Mouse (Mus musculus): ENCODE data around the gene Eif4ebp2. TPM values are rescaled to one million over a fixed set of nuclear protein-coding genes. Genes with fewer than 3 reads are reported as not detected.
A peak's percentile ranks its signal among the peaks of the same experiment; 100 is the strongest.

Gene Eif4ebp2
- polyA plus RNA-seq (2015; fragmentation: Nextera tagmentation; extraction: Ambion mirVana), result 89.3 and 94.1 TPM in 2 replicates

DNA sequence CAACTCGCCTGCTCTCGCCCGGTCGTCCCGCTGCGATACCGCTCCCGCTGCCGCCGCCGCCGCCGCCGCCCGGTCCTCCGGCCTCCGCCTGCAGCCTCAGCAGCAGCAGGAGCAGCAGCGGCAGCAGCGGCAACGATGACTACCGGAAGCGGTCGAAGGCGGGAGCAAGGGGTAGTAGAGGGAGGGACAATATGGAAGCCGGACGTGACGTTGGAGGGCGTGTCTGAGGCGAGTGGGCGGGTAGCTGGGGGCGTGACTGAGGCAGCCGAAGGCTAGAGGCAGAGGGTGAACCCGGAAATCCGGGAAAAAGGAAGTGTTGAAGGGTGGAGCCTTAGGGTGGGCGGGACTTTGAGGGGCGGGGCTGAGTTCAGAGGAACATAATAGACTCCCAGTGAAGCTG is at the start of gene Eif4ebp2:
Eif4ebp2 (minus strand) TSS at position 17 of the 400 bp plus-strand sequence.
- Histone ChIP-seq H3K27ac (replicated peaks) (peak within 1 kb of the TSS; percentile 74), H3K36me3 (no peaks in the 10 kb centered on the region)
- WGBS, result under 1% methylated on average over 36 of the region's 36 CpGs

GRCm38 (mm10) chr10:61500756-61501155 is 48.3 kb upstream of the Eif4ebp2 start:
- no peaks in the 10 kb centered on the region for H3K36me3 ChIP-seq
- ATAC-seq (replicated peaks), result no peak
- WGBS, result 47% methylated on average over 7 of the region's 7 CpGs

More for the DNA sequence above, at the start of gene Eif4ebp2:
- H3K4me1 ChIP-seq, result peaks cover 41% of the 10 kb centered on the region
- H3K9me3 ChIP-seq, result no peaks in the 10 kb centered on the region
- peak within 1 kb of the TSS; percentile 88 for H3K9ac ChIP-seq (replicated peaks)
- H3K27me3 ChIP-seq, result no peaks in the 10 kb centered on the region
- H3K4me3 ChIP-seq, result peak within 1 kb of the TSS; percentile 87
- H3K4me2 ChIP-seq (replicated peaks), result peak within 1 kb of the TSS; percentile 73
- ATAC-seq (replicated peaks), result peak; percentile 98

DNA sequence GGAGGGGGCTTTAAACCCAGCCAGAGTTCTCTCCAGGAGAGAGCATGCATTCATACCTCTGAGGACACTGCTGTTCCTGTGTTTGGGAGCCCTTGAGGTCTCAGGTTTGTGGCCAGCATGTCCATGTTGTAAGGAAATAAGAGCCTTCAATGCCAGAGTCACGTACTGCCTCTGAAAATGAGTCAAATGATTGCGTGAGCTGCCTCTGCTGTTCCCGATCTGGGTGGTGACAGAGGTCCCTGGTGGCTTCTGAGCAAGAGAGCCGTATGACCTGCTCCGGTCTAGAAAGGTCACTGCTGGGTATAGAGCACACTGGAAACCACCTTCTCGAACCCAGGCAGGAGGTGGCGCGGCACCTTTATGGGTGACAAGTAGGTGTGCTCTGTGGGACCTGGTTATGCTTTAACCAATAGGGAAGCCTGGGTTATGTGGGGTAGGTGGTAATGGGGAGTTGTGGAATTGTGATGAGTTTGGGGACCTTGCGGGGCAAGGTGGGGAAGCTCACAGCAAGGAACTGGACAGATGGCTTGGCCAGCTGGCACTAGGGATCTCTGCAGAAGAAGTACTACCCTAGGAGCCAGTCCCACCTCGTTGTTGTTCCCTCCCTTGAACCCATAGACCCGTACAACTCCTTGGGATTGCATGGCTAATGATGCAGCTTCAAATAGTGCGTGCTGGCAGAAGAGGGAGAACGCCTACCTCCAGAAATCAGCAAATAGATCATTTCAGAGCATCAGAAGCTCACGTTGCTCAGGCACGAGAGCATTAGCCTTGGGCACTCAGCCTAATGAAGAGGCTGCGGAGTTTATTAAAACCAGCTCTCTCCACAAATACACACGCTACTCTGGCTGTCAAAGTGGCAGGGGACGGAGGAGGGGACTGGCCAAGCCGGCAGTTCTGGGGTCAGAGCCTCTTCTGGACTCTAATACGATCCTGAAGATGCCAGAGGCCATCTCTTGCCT is 47.3 kb upstream of the Eif4ebp2 start:
- Histone ChIP-seq H3K36me3 (no peaks in the 10 kb centered on the region), H3K4me1 (peaks cover 13% of the 10 kb centered on the region), H3K9me3 (no peaks in the 10 kb centered on the region), H3K27me3 (no peaks in the 10 kb centered on the region), H3K27ac (replicated peaks) (no peak overlapping the region), H3K9ac (replicated peaks) (no peak overlapping the region), H3K4me2 (replicated peaks) (no peak overlapping the region), H3K4me3 (no peak overlapping the region)
- no peak for ATAC-seq (replicated peaks)
- WGBS, result 85% methylated on average over 20 of the region's 20 CpGs

More at GRCm38 (mm10) chr10:61500756-61501155, 48.3 kb upstream of the Eif4ebp2 start:
- Histone ChIP-seq H3K9ac (replicated peaks) (no peak overlapping the region), H3K4me3 (no peak overlapping the region), H3K27me3 (no peaks in the 10 kb centered on the region), H3K4me1 (peaks cover 7% of the 10 kb centered on the region), H3K27ac (replicated peaks) (no peak overlapping the region), H3K4me2 (replicated peaks) (no peak overlapping the region), H3K9me3 (no peaks in the 10 kb centered on the region)

DNA sequence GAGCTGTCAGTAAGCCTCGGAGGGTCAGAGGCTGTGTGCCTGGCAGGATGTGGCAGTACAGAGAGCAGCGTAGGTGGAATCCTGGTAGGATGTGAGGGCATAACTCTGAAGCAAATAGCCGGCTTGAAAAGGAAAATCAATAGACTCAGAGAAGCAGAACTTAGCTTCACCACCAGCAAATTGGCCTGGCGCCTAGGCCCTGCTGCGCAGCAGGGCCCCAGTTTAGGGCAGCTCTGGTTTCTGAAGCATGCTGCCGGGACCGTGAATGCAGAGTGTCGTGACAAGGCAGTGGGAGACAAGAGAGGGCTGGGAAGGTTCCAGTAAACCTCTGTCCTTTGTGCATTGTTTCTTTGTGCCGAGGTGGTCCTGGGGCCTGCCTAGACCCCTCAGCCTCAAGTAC is 43.8 kb upstream of the Eif4ebp2 start:
- 27% methylated on average over 9 of the region's 9 CpGs for WGBS
- Histone ChIP-seq H3K9ac (replicated peaks) (no peak overlapping the region), H3K4me2 (replicated peaks) (no peak overlapping the region), H3K36me3 (no peaks in the 10 kb centered on the region), H3K27ac (replicated peaks) (no peak overlapping the region), H3K27me3 (no peaks in the 10 kb centered on the region), H3K4me3 (no peak overlapping the region), H3K4me1 (peaks cover 13% of the 10 kb centered on the region), H3K9me3 (no peaks in the 10 kb centered on the region)
- ATAC-seq (replicated peaks), result no peak

DNA sequence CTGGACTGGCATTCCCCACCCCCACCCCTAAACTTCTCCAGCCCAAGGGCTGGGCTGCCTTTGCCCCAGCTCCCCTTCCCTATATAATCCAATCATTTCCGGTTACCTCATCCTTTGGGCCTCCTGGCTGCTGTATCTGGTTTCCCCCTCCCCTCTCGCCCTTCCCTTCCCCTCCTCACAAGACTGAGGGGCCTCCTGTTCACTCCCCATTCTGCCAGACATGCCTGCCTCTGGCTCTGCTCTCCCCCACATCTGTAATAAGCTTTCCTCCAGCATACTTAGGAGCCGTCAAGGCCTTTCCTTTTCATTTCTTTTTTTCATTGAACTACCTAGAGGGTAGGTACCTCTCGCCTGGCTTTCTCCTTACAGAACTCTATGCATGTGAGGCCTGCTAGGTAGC is 43.0 kb upstream of the Eif4ebp2 start:
- Histone ChIP-seq H3K36me3 (no peaks in the 10 kb centered on the region), H3K9me3 (no peaks in the 10 kb centered on the region), H3K4me1 (peaks cover 13% of the 10 kb centered on the region), H3K4me2 (replicated peaks) (no peak overlapping the region), H3K9ac (replicated peaks) (no peak overlapping the region), H3K27ac (replicated peaks) (no peak overlapping the region), H3K27me3 (no peaks in the 10 kb centered on the region), H3K4me3 (no peak overlapping the region)
- WGBS, result 38% methylated on average over 4 of the region's 4 CpGs
- no peak for ATAC-seq (replicated peaks)

- no peak overlapping the region for H3K27ac ChIP-seq (replicated peaks)
- no peak overlapping the region for H3K4me2 ChIP-seq (replicated peaks)
- H3K27me3 ChIP-seq, result no peaks in the 10 kb centered on the region
- ATAC-seq (replicated peaks), result peak; percentile 39
- peaks cover 13% of the 10 kb centered on the region for H3K4me1 ChIP-seq
- no peak overlapping the region for H3K9ac ChIP-seq (replicated peaks)
- no peak overlapping the region for H3K4me3 ChIP-seq
- H3K36me3 ChIP-seq, result no peaks in the 10 kb centered on the region
- WGBS, result 7% methylated on average over 11 of the region's 11 CpGs
- no peaks in the 10 kb centered on the region for H3K9me3 ChIP-seq
Observed at GRCm38 (mm10) chr10:61492040-61492439, 39.6 kb upstream of the Eif4ebp2 start.

- WGBS, result 56% methylated on average over 8 of the region's 8 CpGs
- ATAC-seq (replicated peaks), result no peak; the same call in 1 of the 2 replicates
- no peaks in the 10 kb centered on the region for H3K36me3 ChIP-seq
Observed at GRCm38 (mm10) chr10:61491573-61491972, 39.1 kb upstream of the Eif4ebp2 start.

GRCm38 (mm10) chr10:61488522-61489110 is 36.2 kb upstream of the Eif4ebp2 start:
- no peaks in the 10 kb centered on the region for H3K27me3 ChIP-seq
- no peak overlapping the region for H3K27ac ChIP-seq (replicated peaks)
- ATAC-seq (replicated peaks), result no peak
- H3K4me3 ChIP-seq, result no peak overlapping the region
- no peak overlapping the region for H3K4me2 ChIP-seq (replicated peaks)
- H3K36me3 ChIP-seq, result no peaks in the 10 kb centered on the region
- H3K9ac ChIP-seq (replicated peaks), result no peak overlapping the region
- 84% methylated on average over 6 of the region's 6 CpGs for WGBS
- H3K4me1 ChIP-seq, result no peaks in the 10 kb centered on the region
- no peaks in the 10 kb centered on the region for H3K9me3 ChIP-seq

More at GRCm38 (mm10) chr10:61491573-61491972, 39.1 kb upstream of the Eif4ebp2 start:
- H3K4me3 ChIP-seq, result no peak overlapping the region
- H3K9ac ChIP-seq (replicated peaks), result no peak overlapping the region
- H3K4me2 ChIP-seq (replicated peaks), result no peak overlapping the region
- no peaks in the 10 kb centered on the region for H3K9me3 ChIP-seq
- no peaks in the 10 kb centered on the region for H3K27me3 ChIP-seq
- H3K27ac ChIP-seq (replicated peaks), result no peak overlapping the region
- H3K4me1 ChIP-seq, result peaks cover 13% of the 10 kb centered on the region

DNA sequence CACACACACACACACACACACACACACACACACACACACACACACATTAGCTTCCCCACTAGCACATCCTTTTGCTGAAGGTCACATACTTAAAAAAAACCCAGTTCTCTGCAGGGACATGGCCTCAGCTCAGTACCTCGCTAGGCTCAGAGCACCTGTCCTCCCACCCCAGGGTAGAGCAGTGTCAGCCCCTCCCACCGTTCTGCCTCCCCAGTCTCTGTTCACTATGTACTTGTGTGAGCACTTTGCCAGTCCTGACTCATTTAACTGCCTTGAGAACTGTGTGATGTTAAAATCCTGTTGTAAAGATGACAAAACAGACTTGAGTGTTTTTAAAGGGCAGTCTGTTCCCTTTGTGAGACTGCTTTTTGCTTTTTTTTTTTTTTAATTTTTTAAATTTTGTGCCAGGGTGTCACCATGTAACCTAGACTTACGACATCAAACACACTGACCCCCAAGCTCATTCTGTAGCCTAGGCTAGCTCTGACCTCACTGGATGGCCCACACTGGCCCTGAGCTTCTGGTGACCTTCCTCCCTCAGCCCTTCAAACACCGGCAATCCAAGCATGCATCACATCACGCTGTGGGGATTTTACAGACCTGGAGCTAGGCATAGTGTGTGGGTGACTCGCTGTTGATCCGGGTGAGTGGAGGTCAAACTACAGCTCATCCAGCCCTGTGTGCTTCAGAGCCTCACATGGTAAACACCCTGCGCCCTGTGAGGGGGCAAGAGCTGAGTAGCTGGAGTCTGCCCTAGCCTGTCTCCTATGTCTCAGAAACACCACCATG is 34.3 kb upstream of the Eif4ebp2 start:
- H3K9me3 ChIP-seq, result no peaks in the 10 kb centered on the region
- WGBS, result 87% methylated on average over 8 of the region's 8 CpGs
- H3K36me3 ChIP-seq, result no peaks in the 10 kb centered on the region
- H3K4me1 ChIP-seq, result no peaks in the 10 kb centered on the region
- no peak for ATAC-seq (replicated peaks)
- H3K4me3 ChIP-seq, result no peak overlapping the region
- no peak overlapping the region for H3K27ac ChIP-seq (replicated peaks)
- H3K4me2 ChIP-seq (replicated peaks), result no peak overlapping the region
- H3K27me3 ChIP-seq, result no peaks in the 10 kb centered on the region
- H3K9ac ChIP-seq (replicated peaks), result no peak overlapping the region

DNA sequence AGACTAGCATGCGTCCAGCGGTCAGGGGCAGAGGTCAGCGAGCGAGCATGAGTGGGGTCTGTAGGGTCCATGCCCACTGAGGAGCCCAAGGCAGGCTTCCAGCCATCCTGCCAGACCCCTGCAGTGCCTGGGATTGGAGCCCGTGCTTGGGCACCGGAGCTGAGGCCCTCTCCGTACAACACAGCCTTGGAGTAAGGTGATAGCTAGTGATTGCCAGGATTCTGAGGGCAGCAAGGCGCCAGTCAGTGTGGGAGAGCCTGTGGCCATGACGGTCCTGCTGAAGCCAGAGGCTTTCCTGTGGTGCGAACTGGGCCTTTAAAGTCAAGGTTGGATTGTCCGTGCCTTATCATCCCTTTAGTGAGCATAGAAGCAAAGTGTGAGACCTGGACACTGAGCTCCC is 32.3 kb upstream of the Eif4ebp2 start:
- Histone ChIP-seq H3K4me2 (replicated peaks) (no peak overlapping the region), H3K27ac (replicated peaks) (no peak overlapping the region), H3K9ac (replicated peaks) (no peak overlapping the region), H3K36me3 (no peaks in the 10 kb centered on the region), H3K27me3 (no peaks in the 10 kb centered on the region), H3K9me3 (no peaks in the 10 kb centered on the region), H3K4me3 (no peak overlapping the region), H3K4me1 (no peaks in the 10 kb centered on the region)
- 87% methylated on average over 11 of the region's 11 CpGs for WGBS
- ATAC-seq (replicated peaks), result no peak

- ATAC-seq (replicated peaks), result no peak
- H3K9ac ChIP-seq (replicated peaks), result no peak overlapping the region
- 85% methylated on average over 7 of the region's 7 CpGs for WGBS
- no peaks in the 10 kb centered on the region for H3K9me3 ChIP-seq
- no peaks in the 10 kb centered on the region for H3K27me3 ChIP-seq
- H3K36me3 ChIP-seq, result no peaks in the 10 kb centered on the region
- H3K4me3 ChIP-seq, result no peak overlapping the region
- no peaks in the 10 kb centered on the region for H3K4me1 ChIP-seq
- H3K27ac ChIP-seq (replicated peaks), result no peak overlapping the region
- no peak overlapping the region for H3K4me2 ChIP-seq (replicated peaks)
Observed at GRCm38 (mm10) chr10:61482771-61483170, 30.3 kb upstream of the Eif4ebp2 start.

- H3K4me3 ChIP-seq, result no peak overlapping the region
- H3K36me3 ChIP-seq, result no peaks in the 10 kb centered on the region
- 74% methylated on average over 1 of the region's 1 CpGs for WGBS
- no peak for ATAC-seq (replicated peaks)
- no peaks in the 10 kb centered on the region for H3K27me3 ChIP-seq
- H3K27ac ChIP-seq (replicated peaks), result no peak overlapping the region
- no peak overlapping the region for H3K9ac ChIP-seq (replicated peaks)
- no peaks in the 10 kb centered on the region for H3K9me3 ChIP-seq
- H3K4me1 ChIP-seq, result peaks cover 16% of the 10 kb centered on the region
- no peak overlapping the region for H3K4me2 ChIP-seq (replicated peaks)
Observed at GRCm38 (mm10) chr10:61480488-61480887, 28.0 kb upstream of the Eif4ebp2 start.
